Mouse (Mus musculus) E14TG2a.4 (cell line): Measurements from ENCODE around the gene Pecr.

ENCODE experiments used
- CTCF ChIP-seq: conservative IDR thresholded peaks from 2 replicates; pipeline ENCODE4 v1.5.1; 2014; ENCODE audit warnings: low read length
- POU5F1 ChIP-seq: IDR thresholded peaks from 2 replicates; pipeline ENCODE4 v1.6.1; 2014; ENCODE audit warnings: low read length, borderline replicate concordance

DNA sequence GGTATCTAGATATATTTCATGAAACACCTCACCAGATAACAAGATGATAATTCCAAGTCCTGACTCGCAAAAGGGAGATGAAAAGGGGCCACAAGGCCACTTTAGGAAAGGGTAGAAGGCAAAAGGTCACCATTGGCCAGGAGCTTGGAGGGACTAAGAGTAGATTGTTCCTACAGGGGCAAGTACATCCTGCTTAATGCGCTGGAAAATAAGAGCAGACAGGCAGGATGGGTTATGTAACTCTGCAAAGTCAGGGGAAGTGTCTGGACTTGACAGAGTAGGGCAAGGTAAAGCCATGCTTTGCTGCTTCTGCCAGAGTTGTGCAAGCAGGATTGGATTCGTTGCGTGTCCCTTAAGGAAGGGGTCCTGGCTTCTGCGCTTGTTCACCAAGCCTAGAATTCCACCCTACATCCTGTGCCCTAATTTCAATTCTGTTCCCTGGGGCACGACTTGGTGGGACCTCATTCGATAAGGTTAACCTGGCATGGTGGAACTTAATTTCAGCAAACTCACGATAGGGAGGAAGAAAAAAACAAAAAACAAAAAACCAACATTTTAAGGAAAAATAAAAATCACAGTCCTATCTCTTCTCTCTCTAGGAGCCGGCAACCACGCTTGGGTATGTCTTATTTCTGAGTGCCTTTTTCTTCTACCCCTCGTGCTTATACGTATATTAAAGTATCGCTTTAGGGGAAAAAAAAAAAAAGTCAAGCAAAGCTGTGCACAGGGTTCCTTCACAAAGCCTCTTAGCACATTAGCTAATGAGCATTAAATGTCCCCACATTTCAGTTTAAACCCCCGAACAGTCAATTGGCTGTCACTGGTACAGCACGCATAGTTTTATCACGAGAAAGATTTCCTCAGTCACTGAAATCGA is 73.1 kb downstream of the Pecr start:
- no peak for TF ChIP-seq CTCF
- no peak for TF ChIP-seq POU5F1
